ENCODE assay signal across 8 mouse cellular contexts in the genomic region with DNA sequence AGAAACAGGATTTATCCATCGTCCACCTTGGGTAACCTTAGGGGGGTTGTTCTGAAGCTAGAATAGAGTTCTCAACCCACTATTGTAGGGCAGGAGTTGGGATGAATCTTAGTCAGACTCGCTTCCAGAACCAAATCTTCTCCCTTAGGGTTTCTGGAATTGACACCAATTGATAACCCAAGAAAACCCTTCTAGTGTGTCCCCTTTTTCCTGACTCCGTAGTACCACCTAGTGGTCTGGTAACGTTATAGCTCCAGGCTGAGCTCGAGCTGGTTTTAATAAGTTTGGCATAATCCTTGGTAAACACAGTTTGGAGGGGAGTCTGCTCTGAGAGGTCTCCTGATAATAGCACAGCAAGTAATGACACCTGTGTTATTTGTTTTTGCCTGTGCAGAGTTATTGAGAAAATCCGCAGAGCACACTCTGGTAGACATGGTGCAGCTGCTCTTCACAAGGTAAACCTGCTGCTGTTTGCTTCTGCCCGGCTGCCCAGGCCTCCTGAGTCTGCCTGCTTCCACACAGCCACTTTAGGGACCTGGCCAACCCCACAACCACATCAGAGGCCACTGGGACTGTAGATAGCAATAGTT. TPM values are rescaled to one million over a fixed set of nuclear protein-coding genes. Genes with fewer than 3 reads are reported as not detected.
DNase-seq lines count a peak whose midpoint lies in the region; ATAC-seq lines count a peak whose summit lies in the region.

No protein-coding gene starts in this region.

- peak; percentile 32 for ATAC-seq in CD4-positive, CD25-positive, alpha-beta regulatory T cell, adult 4 months

- DNase-seq in kidney, adult 9 months = peak; percentile 43
- no peak for DNase-seq in kidney, adult 11 months
- DNase-seq in MN1 (ENCODE audit: low spot score) = peak; percentile 46
- DNase-seq in embryo, embryonic 10.5 days (ENCODE audit: low spot score) = peak; percentile 77
- peak; percentile 11 to 12 for DNase-seq in layer of hippocampus, postnatal 36 days
- DNase-seq in retina, postnatal 1 day = peak; percentile 71
- no peak for DNase-seq in testis, postnatal 14 days (ENCODE audit: low spot score)

RNA-seq across cellular contexts. Expression of gene Nfkb2, which starts 49.9 kb away (rescaled TPM):
- polyA plus RNA-seq in CD4-positive, CD25-positive, alpha-beta regulatory T cell, adult 4 months (2017; shearing (Covaris generic)) = 10 to 100 TPM; 17.3 to 18.8 TPM
- total RNA-seq in layer of hippocampus, postnatal 36 days (2021) = 1 to 10 TPM; 1.9 to 3.2 TPM

Comparison
In these comparisons a context has a peak if more than half of its experiments do, and no peak if none do; other contexts are left out.
1. DNase-seq: peak in kidney, adult 9 months (single experiment), MN1 (single experiment), embryo, embryonic 10.5 days (single experiment), layer of hippocampus, postnatal 36 days (2 of 2) and retina, postnatal 1 day (single experiment); none in kidney, adult 11 months (single experiment) and testis, postnatal 14 days (single experiment).